Mouse (Mus musculus): ENCODE results near the gene Tmem218.

Gene Tmem218

DNA sequence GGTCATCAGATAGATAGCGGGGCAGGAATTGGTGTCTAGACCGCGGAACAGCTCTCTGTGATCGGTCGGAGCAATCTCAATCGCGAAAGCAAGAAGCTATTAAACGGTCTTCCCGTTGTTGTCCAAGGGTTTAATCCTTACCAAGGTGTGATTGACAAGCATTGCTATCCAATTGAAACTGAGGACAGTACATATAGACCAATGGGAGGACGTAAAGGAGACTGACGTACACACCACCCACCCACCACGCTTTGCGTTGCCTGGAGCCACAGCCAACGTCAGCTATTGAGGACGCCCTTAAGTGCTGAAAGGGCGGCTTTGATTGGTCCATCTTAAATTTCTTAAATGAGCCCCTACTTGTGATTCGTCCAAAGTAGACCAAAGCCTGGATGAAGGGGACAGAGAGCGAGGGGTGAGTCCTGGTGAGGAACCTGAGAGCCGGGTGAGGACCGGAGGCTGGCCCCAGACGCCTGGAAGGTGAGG is at the start of gene Tmem218:
Gene Tmem218 (plus strand): TSS at position 295 of the 483 bp plus-strand sequence.
- DNase-seq (ENCODE audit: low read depth, low spot score), result peak; percentile 99

DNA sequence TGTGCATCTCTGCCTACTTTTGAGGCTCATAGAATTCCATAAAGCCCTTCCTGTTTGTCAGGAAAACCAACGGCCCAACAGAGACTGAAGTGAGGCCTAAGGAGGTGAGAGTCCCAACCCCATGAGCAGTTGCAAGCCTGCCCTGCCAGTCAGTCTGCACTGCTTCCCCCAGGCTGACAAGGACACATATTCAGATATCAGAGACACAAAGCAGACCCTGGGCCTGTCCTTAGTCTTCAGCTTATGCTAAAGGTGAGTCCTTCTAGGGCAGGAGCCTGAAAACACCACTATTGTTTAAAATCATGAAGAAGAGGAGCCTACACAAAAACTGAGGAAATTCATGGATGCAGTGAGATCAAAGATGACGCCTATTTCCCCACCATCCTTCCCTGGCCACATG is 47.3 kb upstream of the Tmem218 start:
- no peak for DNase-seq (ENCODE audit: low read depth, low spot score)

DNA sequence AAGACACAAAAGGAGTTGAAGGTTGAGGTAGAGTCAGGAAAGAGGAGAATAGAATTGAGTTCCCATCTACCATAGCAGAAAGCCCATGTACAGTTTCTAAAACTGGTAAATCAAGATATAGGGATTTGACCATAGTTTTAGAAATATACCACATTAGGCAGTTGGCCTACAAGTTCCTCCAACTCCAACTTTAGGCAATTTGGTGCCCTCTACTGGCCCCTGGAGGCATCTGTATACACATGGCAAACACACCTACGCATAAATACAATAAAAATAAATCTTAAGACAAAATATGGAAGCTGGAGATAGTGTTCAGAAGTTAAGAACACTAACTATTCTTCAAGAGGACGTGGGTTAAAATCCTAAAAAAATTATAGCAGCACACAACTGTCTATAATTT is 41.1 kb upstream of the Tmem218 start:
- peak; percentile 52 for DNase-seq (ENCODE audit: low read depth, low spot score)

DNA sequence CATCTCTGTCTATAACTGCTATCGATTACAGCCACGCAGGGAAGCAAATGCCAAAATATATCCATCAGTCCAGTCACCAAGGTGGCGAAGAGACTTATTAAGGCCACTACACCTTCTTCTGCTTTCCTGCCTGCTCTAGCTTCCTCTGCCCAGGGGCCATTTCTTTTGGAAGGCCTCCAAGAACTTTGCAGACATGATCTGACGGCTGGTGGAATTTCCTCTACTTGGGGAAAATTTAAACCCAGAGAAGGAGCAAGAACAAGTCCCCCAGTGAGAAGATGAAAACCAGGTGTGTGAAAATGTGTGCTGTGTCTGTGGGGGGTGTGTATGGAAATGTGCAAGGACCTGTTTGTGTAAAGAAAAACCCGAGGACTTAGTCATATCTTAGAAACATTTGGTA is 34.6 kb upstream of the Tmem218 start:
- DNase-seq (ENCODE audit: low read depth, low spot score), result no peak

DNA sequence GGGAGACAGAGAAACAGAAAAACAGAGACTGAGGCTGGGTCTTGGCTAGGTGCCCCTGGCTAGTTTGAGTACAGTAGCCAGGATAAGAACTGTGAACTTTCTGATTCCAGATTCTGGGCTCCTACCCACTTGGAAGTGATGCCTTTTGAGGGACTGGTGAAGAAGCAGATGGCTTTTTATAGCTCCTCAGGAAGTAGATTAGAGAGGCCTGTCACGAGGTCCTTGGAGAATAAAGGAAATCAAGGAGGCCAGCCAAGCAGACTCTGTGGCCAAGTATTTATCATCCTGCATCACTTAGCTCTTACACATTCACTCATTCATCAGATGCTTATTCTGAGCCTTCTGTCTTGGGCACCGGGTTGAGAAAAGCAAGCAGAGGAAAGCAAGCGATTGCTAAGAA is 32.0 kb upstream of the Tmem218 start:
- DNase-seq (ENCODE audit: low read depth, low spot score), result no peak

DNA sequence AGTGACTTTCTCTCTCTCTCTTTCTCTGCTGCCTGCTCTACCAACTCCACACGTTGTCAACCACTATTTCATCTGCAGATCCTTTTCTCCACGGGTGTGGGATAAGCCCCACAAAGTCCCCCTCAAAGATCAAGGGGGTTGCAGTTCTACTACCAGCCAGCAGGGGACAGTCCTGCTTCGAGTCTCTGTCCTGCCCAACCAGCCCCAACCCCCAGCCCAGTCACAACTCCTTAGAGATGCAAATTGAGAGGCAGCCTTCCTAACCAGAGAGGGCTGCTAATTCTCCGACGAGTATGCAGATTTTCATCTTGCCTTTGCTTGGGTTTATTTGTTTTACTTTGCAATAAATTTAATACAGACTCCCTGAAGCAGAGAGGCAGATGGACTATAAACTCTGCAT is 30.9 kb upstream of the Tmem218 start:
- peak; percentile 70 for DNase-seq (ENCODE audit: low read depth, low spot score)

DNA sequence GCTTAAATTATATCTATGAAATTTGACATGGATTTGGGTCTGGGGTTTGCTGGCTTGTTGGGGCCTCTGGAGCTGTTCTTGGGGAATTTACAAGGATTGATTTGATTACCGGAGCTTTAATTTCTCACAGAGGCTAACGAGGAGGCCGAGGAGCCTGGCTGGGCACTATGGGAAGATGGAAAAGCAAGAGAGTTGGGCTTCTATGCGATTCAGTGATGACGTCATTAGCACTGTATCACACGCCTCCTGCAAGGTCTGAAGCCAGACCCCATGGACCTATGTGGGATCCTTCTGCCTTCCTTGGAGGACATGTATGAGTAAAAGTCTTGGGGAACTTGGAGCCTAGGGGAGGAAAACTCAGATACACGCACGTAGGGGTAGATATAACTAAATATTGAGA is 30.5 kb upstream of the Tmem218 start:
- DNase-seq (ENCODE audit: low read depth, low spot score), result no peak

DNA sequence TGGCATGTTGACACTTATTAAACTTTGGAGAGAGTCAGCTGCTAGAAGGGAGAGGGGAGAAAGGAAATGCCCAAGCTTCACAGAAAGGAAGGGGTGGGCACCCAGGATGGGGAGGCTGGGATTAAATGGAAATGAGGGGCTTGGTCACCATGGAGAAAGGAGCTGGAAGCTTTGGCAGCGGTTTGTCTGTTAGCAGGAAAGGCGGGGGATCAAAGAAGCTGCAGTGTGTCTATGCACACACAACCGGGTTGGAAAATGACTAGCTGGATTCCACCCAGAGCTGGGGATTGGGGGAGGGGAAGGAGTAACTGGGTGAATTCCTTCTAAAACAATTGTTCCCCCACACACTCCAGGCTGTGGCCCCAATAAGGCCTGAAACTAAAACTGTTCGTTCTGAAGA is 29.1 kb upstream of the Tmem218 start:
- no peak for DNase-seq (ENCODE audit: low read depth, low spot score)

DNA sequence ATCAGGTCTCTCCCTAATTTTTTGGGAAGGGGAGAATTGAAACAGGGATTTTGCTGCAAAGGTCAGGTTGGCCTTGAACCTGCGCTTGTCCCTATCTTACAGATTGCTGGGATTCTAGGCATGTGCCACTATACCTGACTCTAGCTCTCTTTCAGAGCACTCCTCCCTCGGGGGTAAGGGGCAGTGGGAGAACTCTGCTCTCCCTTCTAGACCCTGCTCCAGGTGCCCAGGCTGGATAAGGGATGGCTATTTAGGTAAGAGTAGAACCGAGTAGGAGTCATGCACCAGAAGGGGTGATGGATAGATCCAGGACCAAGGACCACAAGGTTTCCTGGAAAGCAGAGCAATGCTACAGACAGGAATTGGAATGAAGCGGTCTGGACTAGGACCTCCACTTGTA is 28.4 kb upstream of the Tmem218 start:
- no peak for DNase-seq (ENCODE audit: low read depth, low spot score)

DNA sequence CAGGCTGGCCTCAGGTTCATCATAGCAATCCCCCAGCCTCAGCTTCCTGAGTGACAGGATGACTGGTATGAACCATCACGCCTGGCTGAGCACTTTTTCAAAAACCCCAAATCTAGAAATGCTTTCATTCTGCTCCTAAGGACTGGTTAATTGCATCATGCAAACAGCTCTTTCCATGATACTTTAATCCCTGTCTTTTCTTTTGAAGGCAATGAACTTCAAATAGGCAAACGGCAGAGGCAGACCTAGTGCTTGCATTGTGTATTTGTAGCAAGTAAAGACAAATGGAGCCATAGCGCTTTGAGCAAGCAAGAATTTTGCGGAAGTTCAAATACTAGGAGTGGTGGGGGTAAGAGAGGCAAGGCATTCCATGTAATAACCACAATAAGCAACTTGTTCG is 26.4 kb upstream of the Tmem218 start:
- DNase-seq (ENCODE audit: low read depth, low spot score), result no peak

DNA sequence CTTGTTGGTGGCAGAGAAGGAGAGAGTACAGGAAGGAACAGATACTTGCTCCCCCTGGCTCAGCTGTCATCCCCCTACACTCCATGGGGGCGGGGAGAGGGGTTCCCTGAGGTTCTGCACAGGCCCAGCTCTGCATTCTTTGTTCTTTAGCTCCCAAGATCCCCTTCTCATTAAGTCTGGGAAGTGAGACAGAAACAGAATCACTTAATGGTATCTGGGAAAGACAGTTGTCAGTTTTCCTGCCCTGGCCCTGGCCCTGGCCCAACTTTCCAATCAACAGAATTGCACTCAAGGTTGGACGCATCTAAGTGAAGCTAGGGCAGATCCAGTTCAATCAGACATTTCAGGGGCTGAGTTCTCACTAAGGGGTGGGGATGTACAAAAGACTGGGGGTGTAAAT is 24.8 kb upstream of the Tmem218 start:
- DNase-seq (ENCODE audit: low read depth, low spot score), result no peak

DNA sequence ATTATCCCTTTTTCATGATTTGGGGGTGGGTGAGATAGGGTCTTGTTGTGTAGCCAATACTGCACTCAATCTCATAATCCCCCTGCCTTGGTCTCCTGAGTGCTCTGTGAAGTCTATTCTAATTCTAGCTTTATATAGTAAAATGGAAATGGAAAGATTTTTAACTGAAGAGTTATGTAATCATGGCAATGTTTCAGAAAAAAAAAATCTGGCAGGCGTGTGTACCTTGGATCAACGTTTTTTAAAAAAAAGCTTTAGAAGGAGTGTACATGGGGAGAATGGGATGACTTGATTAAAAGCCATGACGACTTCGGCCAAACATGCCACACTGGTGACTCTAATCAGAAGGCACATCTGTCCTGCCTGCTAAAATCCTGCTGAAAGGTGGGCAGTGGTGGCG is 20.6 kb upstream of the Tmem218 start:
- DNase-seq (ENCODE audit: low read depth, low spot score), result no peak

DNA sequence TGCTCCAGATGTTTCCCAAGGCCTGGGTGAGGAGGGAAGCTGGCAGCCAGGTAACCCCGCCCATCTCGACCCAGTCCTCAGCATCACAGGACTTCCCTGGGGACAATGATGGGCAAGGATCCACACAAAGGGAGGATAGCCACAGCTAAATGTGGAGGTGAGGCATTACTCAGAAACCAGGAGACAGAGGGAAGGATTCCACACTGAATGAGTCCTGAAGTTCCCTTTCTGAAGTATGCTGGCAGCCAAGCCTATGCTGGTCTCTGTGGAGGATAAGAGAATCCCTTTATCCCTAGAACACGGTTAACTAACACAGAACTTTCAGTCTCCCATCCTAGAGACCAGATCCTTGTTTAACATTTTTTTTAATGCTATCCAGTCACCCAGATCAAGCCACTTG is 20.0 kb upstream of the Tmem218 start:
- DNase-seq (ENCODE audit: low read depth, low spot score), result no peak

DNA sequence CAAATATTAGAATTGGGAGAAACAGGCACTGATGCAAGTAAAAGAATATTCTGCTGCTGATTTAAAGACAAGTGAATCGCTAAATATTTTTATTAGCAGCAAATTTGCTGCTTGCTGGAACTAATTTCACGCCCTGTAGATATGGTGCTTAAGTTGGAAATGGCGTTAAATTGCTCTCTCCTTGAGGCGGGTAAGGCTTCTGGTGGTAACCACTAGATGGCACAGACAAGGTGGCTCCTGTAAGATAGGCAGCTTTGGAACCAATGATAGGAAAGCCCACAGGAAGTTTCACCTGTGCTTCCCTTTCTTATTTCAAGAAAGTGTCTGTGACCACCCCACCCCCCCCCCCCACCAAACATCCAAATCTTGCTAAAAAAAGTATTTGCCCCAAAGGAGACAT is 11.0 kb upstream of the Tmem218 start:
- DNase-seq (ENCODE audit: low read depth, low spot score), result no peak

DNA sequence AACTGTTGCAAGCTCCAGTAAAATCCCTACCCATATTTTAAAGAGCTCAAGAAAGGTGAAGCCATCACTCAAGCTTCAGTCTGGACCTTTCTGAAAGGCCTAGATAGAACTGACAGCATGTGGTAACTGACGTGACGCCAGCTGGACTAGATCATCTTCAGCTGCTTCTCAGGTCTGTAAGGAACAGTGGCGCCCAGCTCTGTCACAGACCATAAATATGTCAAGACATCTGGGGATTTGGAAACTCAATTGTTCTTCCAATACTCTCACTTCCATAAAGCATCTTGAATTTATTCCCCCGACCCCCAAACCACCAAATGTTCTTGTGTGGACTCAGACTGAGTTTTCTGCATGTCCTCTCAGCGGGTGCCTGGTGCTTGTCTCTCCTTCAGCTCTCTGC is 7.6 kb upstream of the Tmem218 start:
- no peak for DNase-seq (ENCODE audit: low read depth, low spot score)

DNA sequence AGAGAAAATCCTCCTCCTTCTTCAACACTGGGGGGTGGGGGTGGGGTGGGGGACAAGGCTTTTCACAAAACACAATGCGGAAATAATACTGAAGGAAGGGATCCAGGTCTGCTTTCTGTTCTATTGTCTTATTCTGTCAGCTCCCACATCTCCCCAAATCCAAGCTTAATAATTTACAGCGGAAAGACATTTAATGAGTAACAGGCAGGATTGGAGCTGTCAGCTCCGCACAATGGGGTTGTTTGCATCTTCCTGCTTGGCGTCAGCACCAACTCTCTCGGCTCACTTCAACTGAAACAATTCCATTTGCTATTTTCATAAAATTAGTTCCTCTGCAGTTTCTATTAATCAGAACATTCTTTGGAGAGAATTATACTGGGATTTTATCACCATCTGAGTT is 4.1 kb upstream of the Tmem218 start:
- DNase-seq (ENCODE audit: low read depth, low spot score), result no peak

DNA sequence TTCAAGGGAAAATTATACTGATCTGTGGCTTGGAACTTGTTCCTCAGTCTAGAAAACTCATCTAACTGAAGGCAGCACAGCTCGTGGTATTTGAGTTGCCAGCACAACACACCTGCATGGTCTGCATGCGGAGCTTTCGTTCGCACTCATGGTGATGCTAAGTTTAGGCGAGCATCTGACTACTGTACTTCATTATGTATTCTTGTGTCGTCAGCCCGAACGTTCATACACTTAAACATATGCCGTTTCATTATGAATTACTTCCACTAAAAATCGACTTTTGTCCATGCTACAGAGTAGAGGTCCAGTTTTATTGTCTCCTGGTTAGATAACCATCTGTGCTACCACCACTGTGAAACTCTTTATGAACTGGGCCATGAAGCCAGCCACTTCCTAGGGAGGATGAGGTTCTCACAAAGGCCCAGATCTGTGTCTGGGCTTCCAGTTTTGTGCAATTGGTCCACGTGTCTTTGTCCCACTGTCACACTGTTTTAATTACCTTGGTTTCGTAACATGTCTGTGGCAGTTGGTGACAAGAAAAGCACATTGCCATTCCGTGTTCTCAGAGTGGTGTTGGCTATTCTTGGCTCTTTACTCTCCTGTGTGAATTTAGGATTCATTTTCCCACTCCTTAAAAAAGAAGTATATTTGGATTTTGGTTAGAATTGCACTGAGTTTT is 5.2 kb downstream of the Tmem218 start:
- peak; percentile 44 for DNase-seq (ENCODE audit: low read depth, low spot score)

DNA sequence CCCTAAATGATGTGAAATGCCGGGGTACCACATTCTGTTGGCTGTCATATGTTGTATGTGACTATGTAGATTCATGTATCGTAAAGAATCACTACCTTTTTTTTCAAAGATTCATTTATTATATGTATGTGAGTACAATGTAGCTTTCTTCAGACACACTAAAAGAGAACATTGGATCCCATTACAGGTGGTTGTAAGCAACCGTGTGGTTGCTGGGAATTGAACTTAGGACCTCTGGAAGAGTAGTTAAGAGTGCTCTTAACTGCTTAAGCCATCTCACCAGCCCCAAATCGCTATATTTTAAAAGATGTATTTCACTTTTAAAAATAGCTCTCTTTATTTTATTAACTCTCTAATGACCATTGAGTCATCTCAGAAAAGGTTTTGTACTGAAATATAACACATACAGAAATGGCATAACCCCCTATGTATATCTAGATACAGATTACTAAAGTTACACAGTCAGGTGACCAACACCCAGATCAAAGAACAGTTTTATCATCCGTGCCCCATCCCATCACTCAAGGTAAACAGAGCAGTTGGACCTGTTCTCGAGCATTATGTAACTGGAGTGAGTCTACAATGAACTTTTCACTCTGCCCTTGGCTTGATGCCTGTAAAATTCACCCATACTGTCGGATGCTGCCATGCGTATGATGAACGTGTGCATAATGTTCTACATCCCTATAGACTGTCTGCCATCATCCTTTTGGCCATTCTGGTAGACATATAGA is 6.5 kb downstream of the Tmem218 start:
- DNase-seq (ENCODE audit: low read depth, low spot score), result no peak

DNA sequence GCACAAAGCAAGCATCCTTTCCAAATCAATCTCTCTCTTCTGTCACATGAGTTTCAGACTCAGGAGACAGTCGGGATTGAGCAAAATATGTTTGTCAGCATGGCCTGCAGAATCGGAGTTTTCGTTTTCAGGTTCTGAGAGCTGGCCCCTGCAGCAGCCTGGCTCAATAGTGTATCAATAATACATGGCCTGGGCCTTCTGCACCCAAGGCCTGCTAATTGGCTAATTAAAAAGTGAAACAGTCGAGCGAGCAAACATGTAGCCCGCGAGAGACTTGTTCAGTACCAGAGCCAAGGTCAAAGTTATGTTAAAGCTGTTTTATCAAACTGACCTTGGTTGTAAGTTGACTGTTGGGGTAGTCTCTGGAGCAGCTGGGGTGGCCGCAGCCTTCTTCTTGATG is 12.7 kb downstream of the Tmem218 start:
- no peak for DNase-seq (ENCODE audit: low read depth, low spot score)

DNA sequence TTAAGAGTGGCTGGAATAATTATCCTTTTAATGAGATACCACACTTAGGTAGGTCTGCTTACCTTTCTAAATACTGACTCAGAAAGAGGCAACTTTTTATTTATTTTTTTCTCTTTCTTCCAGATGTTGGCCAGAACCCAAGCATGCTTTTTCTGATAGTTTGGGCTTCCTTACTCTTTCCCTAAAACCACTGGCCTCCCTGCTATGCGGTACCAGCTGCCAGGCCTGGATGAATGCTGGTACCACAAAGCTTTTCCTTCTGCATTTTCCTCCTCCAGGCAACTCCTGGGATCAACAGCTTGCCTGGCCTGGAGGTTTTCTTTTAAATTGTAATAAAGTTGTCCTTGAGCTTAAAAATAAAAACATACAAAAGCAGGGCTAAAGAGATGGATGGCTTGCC is 17.6 kb downstream of the Tmem218 start:
- no peak for DNase-seq (ENCODE audit: low read depth, low spot score)

DNA sequence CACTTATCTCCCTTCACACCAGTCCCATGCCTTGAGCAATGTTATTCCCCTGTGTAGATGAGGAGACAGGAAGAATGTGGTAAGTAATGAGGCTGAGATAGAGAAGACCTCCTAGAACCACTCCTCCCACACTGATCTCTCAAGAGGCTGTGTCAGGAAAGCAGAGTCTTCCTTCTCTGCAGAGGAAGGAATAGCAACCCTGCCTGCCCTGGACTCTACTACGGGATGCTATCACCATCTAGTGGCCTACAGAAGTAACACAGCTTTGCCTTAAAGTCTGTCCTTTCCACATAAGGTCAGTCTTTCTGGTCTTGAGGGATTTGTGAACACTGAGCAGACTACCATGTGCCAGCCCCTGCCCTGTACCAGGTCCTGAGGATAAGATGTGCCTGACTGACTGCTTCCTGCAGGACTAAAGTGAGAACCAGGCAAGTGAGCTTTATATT is 21.9 kb downstream of the Tmem218 start:
- DNase-seq (ENCODE audit: low read depth, low spot score), result peak; percentile 58

DNA sequence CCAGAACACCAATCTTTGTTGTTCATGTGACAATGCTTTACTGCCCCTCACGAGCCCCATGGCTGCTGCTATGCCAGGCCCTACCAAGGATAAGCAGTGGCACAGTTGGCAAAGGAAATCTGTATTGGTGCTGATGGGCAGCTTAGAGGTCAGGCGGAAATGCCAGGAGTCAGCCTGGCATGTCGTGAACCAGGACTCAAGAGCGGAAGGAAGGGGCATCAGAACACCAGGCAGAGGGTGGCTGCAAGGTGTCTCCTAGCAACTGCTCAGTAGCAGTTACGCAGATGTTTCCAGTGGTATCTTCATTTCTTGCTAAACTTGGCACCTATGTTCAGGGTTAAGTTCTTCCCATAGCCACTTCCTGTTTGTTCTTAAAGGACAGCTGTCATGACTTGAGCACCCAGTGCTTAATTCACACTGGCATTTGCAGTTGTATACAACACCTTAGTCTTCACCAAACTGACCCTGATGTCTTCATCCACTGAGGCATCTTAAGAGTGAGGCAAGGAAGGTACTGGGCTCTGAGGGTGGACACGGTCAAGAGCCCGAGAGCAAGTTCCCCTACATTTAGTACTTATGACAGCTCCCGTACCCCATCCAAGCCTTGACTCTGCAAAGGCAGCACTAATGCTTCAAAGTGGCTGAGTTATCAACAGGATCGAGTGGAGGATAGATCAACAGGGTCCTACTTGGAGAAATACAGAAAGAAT is 22.6 kb downstream of the Tmem218 start:
- peak; percentile 17 for DNase-seq (ENCODE audit: low read depth, low spot score)
